Comparison of ENCODE assay signal across 12 mouse cellular contexts in genomic region chr6:52609626-52610352, GRCm38 (mm10). TPM values are rescaled to one million over a fixed set of nuclear protein-coding genes. Genes with fewer than 3 reads are reported as not detected.
A peak's percentile ranks its signal among the peaks of the same experiment; 100 is the strongest.
DNase-seq lines count a peak whose midpoint lies in the region; ATAC-seq lines count a peak whose summit lies in the region.
"Had no signal": no experiment of that assay in that cellular context is flagged by ENCODE, and none has a peak within 500 bp of the region (broad histone marks: within the 10 kb centered on the region; RNA-seq: fewer than 3 reads in every experiment).

No protein-coding gene starts in this region.

- intact Hi-C loops in heart, postnatal 25 days (cut with DNase I) = no loop called here

- no peaks in the 10 kb centered on the region for H3K9me3 ChIP-seq in heart, embryonic 14.5 days (ENCODE audit: control insufficient read depth, low read length)
- H3K9me3 ChIP-seq: hindbrain, embryonic 13.5 days; neural tube, embryonic 15.5 days had no signal

- no peak overlapping the region for H3K4me2 ChIP-seq in heart, embryonic 14.5 days (ENCODE audit: low read length)
- H3K4me2 ChIP-seq: hindbrain, embryonic 13.5 days; neural tube, embryonic 15.5 days had no signal

- H3K4me3 ChIP-seq in heart, embryonic 14.5 days (ENCODE audit: control insufficient read depth in 1 of 2, insufficient read depth in 1 of 2, low read depth in 1 of 2, low read length in 2 of 2) = no peak overlapping the region
- H3K4me3 ChIP-seq: hindbrain, embryonic 13.5 days; neural tube, embryonic 15.5 days had no signal

- H3K27ac ChIP-seq in heart, embryonic 14.5 days (replicated peaks in 1 of 2; ENCODE audit: control insufficient read depth in 1 of 2, insufficient read depth in 1 of 2, low read depth in 2 of 2, low read length in 2 of 2) = peak overlapping the region; percentile 21 to 45; a peak in 3 of 4 replicates
- H3K27ac ChIP-seq: hindbrain, embryonic 13.5 days; neural tube, embryonic 15.5 days had no signal

- H3K9ac ChIP-seq in heart, embryonic 14.5 days (ENCODE audit: low read length) = no peak overlapping the region
- H3K9ac ChIP-seq: hindbrain, embryonic 13.5 days; neural tube, embryonic 15.5 days had no signal

- no peaks in the 10 kb centered on the region for H3K27me3 ChIP-seq in heart, embryonic 14.5 days (ENCODE audit: control insufficient read depth, insufficient read depth, low read length)
- H3K27me3 ChIP-seq: hindbrain, embryonic 13.5 days; neural tube, embryonic 15.5 days had no signal

- 71% methylated on average over 6 of the region's 6 CpGs for WGBS in heart, embryonic 14.5 days

- no peaks in the 10 kb centered on the region; a peak in 1 of 4 replicates for H3K4me1 ChIP-seq in heart, embryonic 14.5 days (ENCODE audit: control insufficient read depth in 2 of 2, insufficient read depth in 2 of 2, low read length in 2 of 2)
- H3K4me1 ChIP-seq: hindbrain, embryonic 13.5 days; neural tube, embryonic 15.5 days had no signal

- ATAC-seq in heart, embryonic 14.5 days (ENCODE audit: insufficient number of reproducible peaks, insufficient read depth, low FRiP score, low read depth) = no peak

- peaks cover 10% of the 10 kb centered on the region; the same call in 1 of the 2 replicates for H3K36me3 ChIP-seq in heart, embryonic 14.5 days (ENCODE audit: control insufficient read depth, insufficient read depth, low read length)
- H3K36me3 ChIP-seq: hindbrain, embryonic 13.5 days; neural tube, embryonic 15.5 days had no signal

- DNase-seq in heart, postnatal 25 days (ENCODE audit: low spot score) = no peak
- peak; percentile 96 for DNase-seq in gonadal fat pad, adult 2 months (ENCODE audit: low read depth)
- DNase-seq in kidney, postnatal 10 days = peak; percentile 43
- peak; percentile 53 to 61 for DNase-seq in lung, postnatal 4 days
- no peak for DNase-seq in Muller cell, postnatal 12 days (ENCODE audit: inconsistent ontology term)
- DNase-seq in right cerebral cortex, postnatal 10 days (ENCODE audit: low spot score in 2 of 2) = no peak
- no peak for DNase-seq in spleen, adult 12 weeks (ENCODE audit: low spot score)
- DNase-seq: cerebellum, adult 2 months; thymus, postnatal 36 days had no signal

RNA-seq across cellular contexts. Expression of gene Hibadh, which starts 30.4 kb away (rescaled TPM):
- polyA plus RNA-seq in heart, embryonic 14.5 days (2014; fragmentation: Nextera tagmentation; extraction: Ambion mirVana) = 83.4 and 97.4 TPM in 2 replicates
- 100 to 1,000 TPM; 242 to 244 TPM for total RNA-seq in heart, postnatal 25 days (2021)
- 84.1 and 87.0 TPM in 2 replicates for polyA plus RNA-seq in gonadal fat pad, adult 2 months (2012; rRNA removed)

Comparison
In these comparisons a context has a peak if more than half of its experiments do, and no peak if none do; other contexts are left out.
1. DNase-seq: peak in gonadal fat pad, adult 2 months (single experiment), kidney, postnatal 10 days (single experiment) and lung, postnatal 4 days (2 of 2); none in heart, postnatal 25 days (single experiment), Muller cell, postnatal 12 days (single experiment), right cerebral cortex, postnatal 10 days (0 of 2) and spleen, adult 12 weeks (single experiment).